Mouse (Mus musculus) liver, adult (tissue): Measurements from ENCODE around the gene Jsrp1.

Source experiments
- GATA4 ChIP-seq: IDR thresholded peaks from 2 replicates; pipeline ENCODE4 v1.6.1; 2014; ENCODE audit warnings: mild to moderate bottlenecking, low read length; ENCODE audit not compliant: insufficient replicate concordance

The Jsrp1 gene

DNA sequence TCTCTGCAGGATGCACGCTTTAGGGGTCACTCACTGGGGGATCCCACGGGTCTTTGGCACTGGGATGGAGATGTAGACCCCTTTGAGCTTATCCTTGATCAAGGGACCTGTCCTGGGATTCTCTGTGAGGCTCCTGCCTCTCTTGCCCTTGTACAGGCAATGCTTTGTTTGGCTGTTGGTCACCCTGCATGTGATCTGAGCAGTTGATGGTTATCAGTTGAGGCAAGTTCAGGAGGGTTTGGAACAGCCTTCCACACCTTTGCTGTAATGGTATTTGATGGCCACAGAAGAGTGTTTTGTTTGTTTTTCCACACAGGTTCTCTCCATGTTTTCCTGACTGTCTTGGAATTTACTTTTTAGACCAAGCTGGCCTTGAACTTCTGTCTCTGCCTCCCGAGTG is 51.5 kb downstream of the Jsrp1 start:
- TF ChIP-seq GATA4 = no peak; the same call in 1 of the 2 replicates

GRCm38 (mm10) chr10:80760596-80761524 is 52.4 kb downstream of the Jsrp1 start:
- TF ChIP-seq GATA4 = no peak

GRCm38 (mm10) chr10:80758651-80759050 is 54.6 kb downstream of the Jsrp1 start:
- no peak for TF ChIP-seq GATA4
